Mouse (Mus musculus) hindbrain, embryonic 12.5 days (tissue): ENCODE results near the gene Med13l. TPM values are rescaled to one million over a fixed set of nuclear protein-coding genes. Genes with fewer than 3 reads are reported as not detected.

Experiments used
- ATAC-seq: fragments of 200-750 bp; cut with Nextera tagmentation; 2 replicates; pipeline ENCODE4 v1.8.0; 2017; ENCODE audit warnings: moderate TSS enrichment; ENCODE audit not compliant: low FRiP score
- H3K27ac ChIP-seq: fragments of 300-500 bp; sonication (generic); 2 replicates; pipeline ENCODE4 v1.5.1; 2016; ENCODE audit warnings: mild to moderate bottlenecking
- H3K27me3 ChIP-seq: fragments of 300-500 bp; sonication (generic); 2 replicates; pipeline ENCODE4 v1.6.1; 2016; ENCODE audit warnings: mild to moderate bottlenecking
- H3K36me3 ChIP-seq: fragments of 300-500 bp; sonication (generic); 2 replicates; pipeline ENCODE4 v1.6.1; 2016; ENCODE audit warnings: mild to moderate bottlenecking
- H3K4me1 ChIP-seq: fragments of 300-500 bp; sonication (generic); 2 replicates; pipeline ENCODE4 v1.6.1; 2016
- H3K4me2 ChIP-seq: fragments of 300-500 bp; sonication (generic); replicated peaks from 2 replicates; pipeline ENCODE4 v1.6.1; 2016; ENCODE audit warnings: mild to moderate bottlenecking
- H3K4me3 ChIP-seq: fragments of 300-500 bp; sonication (generic); 2 replicates; pipeline ENCODE4 v1.5.1; 2016; ENCODE audit warnings: mild to moderate bottlenecking
- H3K9ac ChIP-seq: fragments of 300-500 bp; sonication (generic); 2 replicates; pipeline ENCODE4 v1.6.1; 2016; ENCODE audit warnings: mild to moderate bottlenecking, moderate library complexity
- H3K9me3 ChIP-seq: fragments of 300-500 bp; sonication (generic); replicated peaks from 2 replicates; pipeline ENCODE4 v1.6.1; 2016; ENCODE audit warnings: mild to moderate bottlenecking
- WGBS: fragments of 180-500 bp; shearing (Covaris S2); methylation state at CpG from one replicate; pipeline ENCODE4 v1.1.7; 2016; 5-methylcytosine and 5-hydroxymethylcytosine counted together
- polyA plus RNA-seq: library from polyadenylated mRNA; unstranded; fragments of >200 nt; fragmentation: Nextera tagmentation; extraction: Ambion mirVana; gene quantifications from 2 replicates; pipeline ENCODE4 v1.2.1, GENCODE M21; 2016

Gene Med13l
- polyA plus RNA-seq, 1 experiment from 2014 or later, result 18.7 TPM

DNA sequence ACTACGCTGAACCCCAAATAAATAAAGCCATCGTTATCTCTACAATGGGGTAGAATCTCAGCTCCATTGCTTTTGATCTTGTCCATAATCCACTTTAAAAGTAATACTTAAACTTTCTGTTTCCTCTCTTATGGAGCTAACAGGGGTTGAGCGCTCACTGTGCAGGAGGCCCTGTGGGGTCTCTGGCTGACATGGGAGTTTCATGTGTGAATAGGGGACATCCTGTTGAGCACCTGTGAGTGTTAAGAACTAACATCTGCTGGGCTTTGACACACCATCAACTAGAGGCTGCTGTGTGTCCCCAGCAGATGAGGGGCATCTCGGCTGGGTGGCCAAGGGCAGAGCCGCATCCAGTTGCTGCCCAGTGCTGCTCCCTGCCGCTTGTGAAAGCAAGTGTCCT lies 157.6 kb downstream of the Med13l start:
- Histone ChIP-seq H3K36me3 (peaks cover 10% of the 10 kb centered on the region), H3K27ac (no peak overlapping the region), H3K4me1 (peaks cover 28% of the 10 kb centered on the region), H3K9me3 (no peaks in the 10 kb centered on the region), H3K9ac (no peak overlapping the region), H3K4me2 (no peak overlapping the region), H3K27me3 (no peaks in the 10 kb centered on the region), H3K4me3 (no peak overlapping the region)
- 87% methylated on average over 6 of the region's 6 CpGs for WGBS
- no peak for ATAC-seq

DNA sequence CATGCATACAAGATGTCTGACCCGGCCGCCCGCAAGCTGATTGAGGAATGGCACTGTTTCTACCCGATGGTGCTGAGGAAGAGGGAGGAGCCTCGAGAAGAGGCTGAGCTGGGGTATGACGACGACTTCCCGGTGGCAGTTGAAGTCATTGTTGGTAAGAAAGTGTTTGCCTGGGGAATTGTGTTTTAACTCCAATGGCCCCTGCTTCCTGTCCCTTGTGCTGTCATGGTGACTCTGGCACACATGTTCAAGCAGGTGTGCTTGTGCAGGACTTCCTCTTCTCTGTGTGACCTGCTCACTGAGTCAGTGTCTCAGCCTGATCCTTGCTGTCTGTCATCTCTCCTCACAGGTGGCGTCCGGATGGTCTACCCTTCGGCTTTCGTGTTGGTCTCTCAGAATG lies 160.9 kb downstream of the Med13l start:
- Histone ChIP-seq H3K27ac (no peak overlapping the region), H3K4me2 (no peak overlapping the region), H3K4me1 (peaks cover 11% of the 10 kb centered on the region), H3K4me3 (no peak overlapping the region), H3K27me3 (no peaks in the 10 kb centered on the region), H3K9me3 (no peaks in the 10 kb centered on the region), H3K36me3 (peaks cover 26% of the 10 kb centered on the region), H3K9ac (no peak overlapping the region)
- no peak for ATAC-seq
- WGBS, result 86% methylated on average over 12 of the region's 12 CpGs

DNA sequence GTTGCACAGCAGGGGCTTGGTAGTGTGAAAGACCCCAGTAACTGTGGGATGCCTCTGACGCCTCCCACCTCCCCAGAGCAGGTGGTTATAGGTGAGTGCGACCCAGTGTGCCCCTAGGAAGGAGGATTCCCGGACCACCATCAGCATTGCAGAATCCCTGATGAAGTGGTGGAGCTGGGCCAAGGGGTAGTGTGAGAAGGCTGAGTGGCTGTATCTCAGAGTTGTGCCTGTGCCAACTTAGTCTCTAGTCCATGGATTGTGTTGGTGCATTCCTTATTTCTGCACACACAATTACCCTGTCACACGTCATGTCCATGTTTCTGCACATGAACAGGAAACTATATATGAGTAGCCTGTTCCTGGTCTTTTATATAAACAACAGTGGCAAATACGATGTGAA lies 161.4 kb downstream of the Med13l start:
- Histone ChIP-seq H3K4me2 (no peak overlapping the region), H3K36me3 (peaks cover 30% of the 10 kb centered on the region), H3K27ac (no peak overlapping the region), H3K27me3 (no peaks in the 10 kb centered on the region), H3K9ac (no peak overlapping the region), H3K9me3 (no peaks in the 10 kb centered on the region), H3K4me1 (peaks cover 7% of the 10 kb centered on the region), H3K4me3 (no peak overlapping the region)
- ATAC-seq, result no peak
- WGBS, result 91% methylated on average over 5 of the region's 5 CpGs

DNA sequence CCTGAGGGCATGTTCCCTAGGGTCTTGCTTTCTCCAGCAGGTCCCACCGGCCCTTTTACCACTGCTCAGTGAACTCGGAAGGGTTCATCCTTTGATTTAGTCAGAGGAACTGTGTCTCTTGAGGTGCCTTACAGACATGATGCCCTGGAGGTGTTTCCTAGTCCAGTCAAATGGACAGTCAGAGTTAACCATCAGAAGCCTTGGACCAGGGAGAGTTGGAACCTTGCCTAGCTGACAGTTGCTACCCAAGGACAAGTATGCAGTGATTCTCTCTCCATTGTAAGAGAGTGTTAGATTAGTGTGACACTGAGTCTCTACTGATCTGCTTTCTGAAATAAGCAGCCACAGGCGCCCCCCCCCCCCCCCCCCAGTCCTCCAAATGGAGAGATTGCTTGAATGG lies 162.0 kb downstream of the Med13l start:
- Histone ChIP-seq H3K4me1 (peaks cover 5% of the 10 kb centered on the region), H3K4me2 (no peak overlapping the region), H3K27me3 (no peaks in the 10 kb centered on the region), H3K4me3 (no peak overlapping the region), H3K9ac (no peak overlapping the region), H3K9me3 (no peaks in the 10 kb centered on the region), H3K27ac (no peak overlapping the region), H3K36me3 (peaks cover 36% of the 10 kb centered on the region)
- ATAC-seq, result no peak
- WGBS, result 73% methylated on average over 3 of the region's 3 CpGs

DNA sequence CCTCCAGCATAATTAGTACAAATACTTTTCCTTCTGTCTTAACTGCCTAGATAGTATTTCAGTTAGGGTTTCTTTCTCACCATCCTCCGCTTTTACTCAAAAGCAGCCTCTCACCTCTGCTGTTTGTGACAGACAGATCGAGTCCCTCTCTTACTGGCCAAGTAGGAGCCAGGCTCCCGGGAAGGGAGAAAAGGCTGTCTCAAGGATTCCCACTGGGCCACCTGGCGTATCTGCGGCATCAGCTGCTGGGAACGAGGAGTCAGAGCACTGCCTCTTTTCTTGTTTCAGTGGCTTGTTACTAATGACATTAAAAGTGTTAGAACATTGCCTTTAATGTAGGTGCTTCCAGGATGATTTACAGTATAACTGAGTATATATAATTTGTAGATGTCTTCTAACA lies 164.9 kb downstream of the Med13l start:
- Histone ChIP-seq H3K4me2 (no peak overlapping the region), H3K36me3 (peaks cover 65% of the 10 kb centered on the region), H3K9me3 (no peaks in the 10 kb centered on the region), H3K27me3 (no peaks in the 10 kb centered on the region), H3K4me3 (no peak overlapping the region), H3K4me1 (no peaks in the 10 kb centered on the region), H3K9ac (no peak overlapping the region), H3K27ac (no peak overlapping the region)
- ATAC-seq, result no peak
- 71% methylated on average over 6 of the region's 6 CpGs for WGBS

DNA sequence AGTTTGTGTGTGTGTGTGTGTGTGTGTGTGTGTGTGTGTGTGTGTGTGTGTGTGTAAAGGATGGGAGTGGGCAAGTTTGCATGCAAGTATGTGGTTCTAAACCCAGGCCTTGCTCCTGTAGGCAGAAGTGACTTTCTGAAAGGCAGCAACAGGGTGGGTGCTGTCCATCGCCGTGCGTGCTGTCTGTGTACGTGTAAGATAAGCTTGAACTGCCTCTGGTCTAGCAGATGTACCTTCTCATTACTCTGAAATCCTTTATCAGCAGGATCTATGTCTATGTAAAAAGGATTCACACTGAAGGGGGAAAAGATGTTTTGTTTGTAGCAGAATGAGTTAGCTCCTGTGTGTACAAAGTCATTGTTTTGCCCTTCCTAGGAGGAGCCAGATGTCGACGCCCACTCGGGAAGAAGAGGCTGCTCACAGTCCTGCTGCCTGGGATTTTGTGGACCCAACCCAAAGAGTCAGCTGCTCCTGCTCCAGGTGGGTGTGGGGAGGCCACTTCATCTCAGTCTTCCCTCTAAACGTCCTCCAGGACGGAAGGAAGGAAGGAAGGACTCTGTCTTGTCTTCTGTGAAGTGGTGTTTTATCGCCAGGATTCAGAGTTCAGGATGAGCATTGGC lies 165.5 kb downstream of the Med13l start:
- Histone ChIP-seq H3K27me3 (no peaks in the 10 kb centered on the region), H3K9ac (no peak overlapping the region), H3K27ac (no peak overlapping the region), H3K9me3 (no peaks in the 10 kb centered on the region), H3K4me1 (no peaks in the 10 kb centered on the region), H3K36me3 (peaks cover 70% of the 10 kb centered on the region), H3K4me3 (no peak overlapping the region), H3K4me2 (no peak overlapping the region)
- ATAC-seq, result no peak
- WGBS, result 82% methylated on average over 10 of the region's 10 CpGs

DNA sequence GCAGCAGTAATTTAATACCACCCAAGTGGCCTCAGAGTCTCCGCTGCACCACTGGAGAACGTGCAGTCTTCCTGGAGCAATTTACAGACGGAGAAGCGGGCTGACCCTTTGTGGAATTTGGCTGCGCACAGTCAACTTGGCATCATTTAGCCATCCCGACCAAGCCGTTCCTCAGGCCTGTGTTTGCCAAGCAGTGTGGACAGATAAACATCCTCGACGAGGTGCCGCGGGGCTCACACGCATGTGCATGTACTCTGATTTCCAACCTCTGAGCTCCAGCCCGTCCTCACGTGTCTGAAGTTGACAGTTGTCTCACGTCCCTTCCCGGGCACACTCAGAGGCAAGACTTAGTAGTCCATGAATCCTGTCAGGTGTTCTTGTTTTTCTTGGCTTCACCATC lies 166.9 kb downstream of the Med13l start:
- Histone ChIP-seq H3K36me3 (peaks cover 70% of the 10 kb centered on the region), H3K9me3 (no peaks in the 10 kb centered on the region), H3K9ac (no peak overlapping the region), H3K4me2 (no peak overlapping the region), H3K4me1 (no peaks in the 10 kb centered on the region), H3K27ac (no peak overlapping the region), H3K27me3 (no peaks in the 10 kb centered on the region), H3K4me3 (no peak overlapping the region)
- ATAC-seq, result no peak
- 87% methylated on average over 16 of the region's 16 CpGs for WGBS

DNA sequence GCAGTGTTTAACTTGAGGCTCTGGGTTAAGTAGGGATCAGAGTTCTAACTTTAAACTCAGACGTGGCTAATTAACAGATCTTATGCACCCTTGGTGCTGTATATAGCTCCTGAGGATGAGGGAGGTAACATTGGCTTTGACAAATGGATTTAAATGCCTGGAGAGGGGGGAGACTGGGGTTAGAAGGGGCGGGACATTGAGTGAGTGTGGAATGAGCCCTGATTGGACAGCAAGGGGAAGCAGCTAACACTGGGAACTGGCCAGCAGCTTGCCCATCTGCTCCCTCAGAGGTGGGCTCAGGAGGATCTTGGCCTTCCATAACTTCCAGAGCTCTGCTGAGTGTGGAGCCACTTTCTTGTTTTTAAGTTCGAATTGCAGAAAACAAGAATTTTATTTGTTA lies 171.7 kb downstream of the Med13l start:
- H3K36me3 ChIP-seq, result peaks cover 73% of the 10 kb centered on the region
- WGBS, result 76% methylated on average over 3 of the region's 3 CpGs

DNA sequence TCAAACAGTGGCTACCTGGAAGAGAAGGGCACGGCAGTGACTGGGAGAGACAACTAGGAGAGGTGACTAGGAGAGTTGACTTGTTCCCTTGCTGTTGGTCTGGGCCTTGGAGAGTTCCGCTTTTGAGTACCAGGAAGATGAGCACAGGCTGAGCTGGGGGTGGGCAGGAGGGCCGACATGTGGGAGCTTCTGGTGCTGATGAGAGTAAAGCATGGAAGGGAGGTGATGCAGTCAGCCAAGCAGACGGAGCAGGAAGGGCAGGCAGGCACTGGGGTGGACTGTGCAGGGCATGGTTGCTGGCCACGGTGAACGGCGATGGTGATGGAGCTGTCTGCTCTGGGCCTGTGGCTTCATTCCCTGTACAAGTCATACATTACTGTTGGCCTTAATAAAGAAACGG lies 172.2 kb downstream of the Med13l start:
- Histone ChIP-seq H3K27ac (no peak overlapping the region), H3K9me3 (no peaks in the 10 kb centered on the region), H3K9ac (no peak overlapping the region), H3K4me2 (no peak overlapping the region), H3K4me1 (no peaks in the 10 kb centered on the region), H3K36me3 (peaks cover 70% of the 10 kb centered on the region), H3K27me3 (no peaks in the 10 kb centered on the region), H3K4me3 (no peak overlapping the region)
- 87% methylated on average over 8 of the region's 8 CpGs for WGBS
- no peak for ATAC-seq

More for the DNA sequence above, 171.7 kb downstream of the Med13l start:
- Histone ChIP-seq H3K27ac (no peak overlapping the region), H3K4me2 (no peak overlapping the region), H3K9me3 (no peaks in the 10 kb centered on the region), H3K4me3 (no peak overlapping the region), H3K4me1 (no peaks in the 10 kb centered on the region), H3K9ac (no peak overlapping the region), H3K27me3 (no peaks in the 10 kb centered on the region)
- ATAC-seq, result no peak

DNA sequence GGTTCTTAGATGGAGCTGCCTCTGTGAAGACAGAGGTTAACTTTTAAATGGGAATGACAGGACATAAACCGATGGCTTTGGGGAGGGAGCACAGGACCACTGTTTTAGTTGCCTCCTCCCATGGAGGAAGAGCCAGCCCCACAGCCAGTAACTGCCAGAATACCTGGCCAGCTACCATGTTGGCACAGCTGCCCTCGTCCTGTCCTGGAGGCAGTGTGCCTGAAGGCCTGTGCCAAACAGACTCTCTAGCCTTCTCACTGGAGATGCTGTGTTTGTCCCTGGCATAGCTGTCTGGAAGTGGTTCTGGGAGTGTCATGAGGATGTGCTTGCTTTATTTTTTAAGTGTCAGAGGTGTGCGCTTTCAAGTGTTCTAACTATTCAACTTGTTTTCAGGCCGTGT lies 173.1 kb downstream of the Med13l start:
- ATAC-seq, result no peak
- peaks cover 70% of the 10 kb centered on the region for H3K36me3 ChIP-seq
- 89% methylated on average over 4 of the region's 4 CpGs for WGBS

DNA sequence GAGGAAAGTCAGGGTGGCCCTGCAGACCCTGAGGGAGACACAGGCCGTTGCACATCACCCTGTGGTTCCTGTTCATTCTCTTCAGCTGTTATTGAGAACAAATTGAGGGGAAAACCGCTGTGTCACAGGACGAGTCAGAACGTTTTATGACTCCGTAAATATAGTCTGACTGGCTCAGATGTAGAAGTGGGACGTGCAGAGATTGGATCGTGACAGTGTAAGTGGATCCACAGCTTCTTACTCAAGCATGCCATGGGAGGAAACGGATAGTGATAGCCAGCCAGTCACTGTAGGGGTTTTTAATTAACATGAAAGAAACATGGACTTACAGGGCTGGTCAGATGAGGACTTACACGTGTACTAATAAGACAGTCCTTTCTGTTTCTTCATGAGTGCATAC lies 174.0 kb downstream of the Med13l start:
- H3K4me3 ChIP-seq, result no peak overlapping the region
- no peak for ATAC-seq
- no peaks in the 10 kb centered on the region for H3K4me1 ChIP-seq
- H3K27ac ChIP-seq, result no peak overlapping the region
- no peak overlapping the region for H3K9ac ChIP-seq
- H3K4me2 ChIP-seq, result no peak overlapping the region
- peaks cover 70% of the 10 kb centered on the region for H3K36me3 ChIP-seq
- no peaks in the 10 kb centered on the region for H3K27me3 ChIP-seq
- 81% methylated on average over 9 of the region's 9 CpGs for WGBS
- no peaks in the 10 kb centered on the region for H3K9me3 ChIP-seq

More for the DNA sequence above, 173.1 kb downstream of the Med13l start:
- no peak overlapping the region for H3K9ac ChIP-seq
- H3K4me2 ChIP-seq, result no peak overlapping the region
- no peaks in the 10 kb centered on the region for H3K4me1 ChIP-seq
- no peak overlapping the region for H3K4me3 ChIP-seq
- no peak overlapping the region for H3K27ac ChIP-seq
- no peaks in the 10 kb centered on the region for H3K27me3 ChIP-seq
- no peaks in the 10 kb centered on the region for H3K9me3 ChIP-seq

DNA sequence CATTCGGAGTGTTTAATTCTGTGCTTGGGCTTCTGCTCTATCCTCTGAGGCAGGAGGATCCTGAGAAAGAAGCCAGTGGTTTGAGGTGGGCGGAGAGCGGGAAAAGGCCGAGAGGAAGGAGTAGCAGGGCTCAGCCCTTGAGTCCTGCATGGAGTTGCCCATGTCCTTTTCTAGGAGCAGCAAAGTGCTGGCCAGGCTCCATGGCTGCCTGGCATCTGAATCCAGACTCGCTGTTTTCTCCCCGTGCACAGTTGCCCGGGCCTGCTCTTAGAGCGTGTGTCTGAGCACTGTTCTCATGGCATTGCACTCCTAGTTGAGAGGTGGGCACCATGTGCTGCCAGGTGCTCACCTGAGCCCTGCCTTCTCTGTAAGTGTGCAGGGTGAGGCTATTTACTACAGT lies 175.3 kb downstream of the Med13l start:
- Histone ChIP-seq H3K9me3 (peaks cover 7% of the 10 kb centered on the region), H3K4me3 (no peak overlapping the region), H3K4me1 (no peaks in the 10 kb centered on the region), H3K4me2 (no peak overlapping the region), H3K36me3 (peaks cover 70% of the 10 kb centered on the region), H3K27me3 (no peaks in the 10 kb centered on the region), H3K27ac (no peak overlapping the region), H3K9ac (no peak overlapping the region)
- no peak for ATAC-seq
- WGBS, result 97% methylated on average over 8 of the region's 8 CpGs

DNA sequence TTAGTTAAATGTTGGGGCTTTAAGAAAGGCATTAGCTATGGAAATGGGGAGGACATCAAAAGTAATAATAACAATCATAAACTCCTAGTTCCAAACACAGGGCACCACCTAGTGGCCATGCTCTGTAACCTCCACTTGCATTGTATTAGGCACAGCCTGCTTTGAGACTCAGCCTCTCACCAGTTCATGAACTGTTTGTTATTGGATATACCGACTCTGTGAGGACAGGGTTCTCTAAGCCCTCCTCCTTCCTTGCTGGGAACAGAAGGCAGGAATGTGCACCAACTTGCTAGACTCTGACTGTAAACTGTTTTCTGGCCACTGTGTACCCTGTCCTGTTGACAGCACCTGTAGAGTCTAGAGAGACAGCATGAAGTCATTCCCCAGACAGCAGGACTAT lies 177.1 kb downstream of the Med13l start:
- H3K4me1 ChIP-seq, result no peaks in the 10 kb centered on the region
- no peaks in the 10 kb centered on the region for H3K27me3 ChIP-seq
- WGBS, result 42% methylated on average over 1 of the region's 1 CpGs
- H3K27ac ChIP-seq, result no peak overlapping the region
- no peak for ATAC-seq
- H3K4me3 ChIP-seq, result no peak overlapping the region
- H3K9me3 ChIP-seq, result peaks cover 7% of the 10 kb centered on the region
- H3K36me3 ChIP-seq, result peaks cover 80% of the 10 kb centered on the region
- H3K4me2 ChIP-seq, result no peak overlapping the region
- no peak overlapping the region for H3K9ac ChIP-seq
